Mouse (Mus musculus) CH12F3 (cell line): ENCODE results near the gene Stk10.

Experiments
- in situ Hi-C: fragments of 300-500 bp; cut with MboI; formaldehyde crosslinking; loops from 2 replicates; pipeline ENCODE4 v1.14.3; 2020; ENCODE audit warnings: low sequenced_read_pairs

Stk10 gene

DNA sequence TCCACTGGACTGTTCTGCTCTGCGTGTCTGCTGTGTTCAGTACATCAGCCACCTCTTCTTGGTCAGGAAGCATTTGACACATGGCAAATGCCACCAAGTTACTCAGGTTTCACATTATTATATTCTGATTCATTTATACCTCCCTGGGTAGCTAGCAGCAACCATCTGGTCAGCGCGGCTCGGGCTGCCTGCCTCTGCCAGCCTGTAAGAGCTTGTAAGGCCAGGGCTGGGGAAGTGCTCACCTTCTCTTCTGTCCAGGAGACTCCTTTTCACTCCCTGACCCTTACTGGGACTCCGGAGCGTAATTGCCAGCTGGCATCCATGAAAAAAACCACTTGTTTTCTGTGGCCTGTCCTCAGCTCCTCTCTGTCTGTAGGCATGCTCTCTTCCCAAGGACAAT is 16.1 kb downstream of the Stk10 start:
- in situ Hi-C loops, result no loop called here

- in situ Hi-C loops, result no loop called here
Measured at GRCm38 (mm10) chr11:32550102-32550501, 17.0 kb downstream of the Stk10 start.

DNA sequence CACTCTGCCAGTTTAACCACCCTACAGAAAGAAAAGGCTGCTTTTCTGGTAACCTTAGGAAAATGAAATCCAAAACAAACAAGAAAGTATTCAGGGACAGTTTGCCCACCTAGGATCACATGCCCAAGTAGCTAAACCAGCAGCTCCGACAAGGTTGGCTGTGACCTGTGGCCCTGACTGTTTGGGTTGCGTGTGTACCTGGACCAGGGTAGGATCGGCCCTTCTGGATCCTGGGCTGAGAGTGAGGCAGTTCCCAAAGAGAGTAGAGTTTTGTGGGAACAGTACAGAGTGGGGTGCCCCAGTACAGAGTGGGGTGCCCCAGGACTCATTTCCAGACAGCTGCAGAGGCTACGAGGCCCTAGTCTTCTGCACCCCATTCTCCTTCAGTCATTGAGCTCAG is 18.0 kb downstream of the Stk10 start:
- in situ Hi-C loops, result no loop called here

- in situ Hi-C loops, result no loop called here
Measured at GRCm38 (mm10) chr11:32551579-32552297, 18.6 kb downstream of the Stk10 start.

GRCm38 (mm10) chr11:32552401-32553090 is 19.4 kb downstream of the Stk10 start:
- in situ Hi-C loops, result no loop called here

DNA sequence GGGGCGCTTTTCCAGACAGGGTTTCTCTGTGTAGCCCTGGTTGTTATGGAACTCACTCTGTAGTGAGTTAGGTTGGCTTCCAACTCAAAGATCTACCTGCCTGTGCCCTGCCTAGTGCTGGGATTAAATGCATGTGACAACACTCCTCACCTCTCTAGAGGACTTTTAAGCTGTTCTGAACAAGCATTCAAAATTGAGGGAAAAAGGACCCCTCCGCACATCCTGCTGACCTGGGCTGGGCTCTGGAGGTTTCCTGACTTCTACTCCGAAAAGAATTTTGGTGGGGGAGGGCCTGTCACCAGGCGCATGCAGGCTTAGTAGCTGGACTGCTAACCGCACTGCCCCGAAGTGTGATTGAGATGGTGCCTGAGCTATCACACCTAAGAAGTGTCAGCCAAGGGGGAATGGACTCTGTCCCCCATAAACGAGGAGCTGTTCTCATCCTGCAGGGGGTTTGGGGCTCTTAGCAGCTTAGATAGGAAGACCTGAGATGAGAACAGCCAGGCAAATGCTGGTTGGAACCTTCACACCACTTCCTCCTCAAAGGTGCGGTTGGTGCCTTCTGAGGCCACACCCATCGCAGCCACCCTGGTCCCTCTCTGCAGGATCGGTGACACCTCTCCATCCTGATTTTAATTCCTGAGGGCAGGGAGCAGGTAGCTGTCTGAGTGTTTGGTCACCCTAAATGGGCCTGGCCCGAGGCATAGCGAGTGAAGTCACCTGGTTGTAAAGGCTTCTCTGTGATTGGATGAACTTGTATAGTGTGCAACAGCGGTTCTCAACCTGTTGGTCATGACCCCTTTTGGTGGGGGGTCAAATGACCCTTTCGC is 20.4 kb downstream of the Stk10 start:
- in situ Hi-C loops, result no loop called here

DNA sequence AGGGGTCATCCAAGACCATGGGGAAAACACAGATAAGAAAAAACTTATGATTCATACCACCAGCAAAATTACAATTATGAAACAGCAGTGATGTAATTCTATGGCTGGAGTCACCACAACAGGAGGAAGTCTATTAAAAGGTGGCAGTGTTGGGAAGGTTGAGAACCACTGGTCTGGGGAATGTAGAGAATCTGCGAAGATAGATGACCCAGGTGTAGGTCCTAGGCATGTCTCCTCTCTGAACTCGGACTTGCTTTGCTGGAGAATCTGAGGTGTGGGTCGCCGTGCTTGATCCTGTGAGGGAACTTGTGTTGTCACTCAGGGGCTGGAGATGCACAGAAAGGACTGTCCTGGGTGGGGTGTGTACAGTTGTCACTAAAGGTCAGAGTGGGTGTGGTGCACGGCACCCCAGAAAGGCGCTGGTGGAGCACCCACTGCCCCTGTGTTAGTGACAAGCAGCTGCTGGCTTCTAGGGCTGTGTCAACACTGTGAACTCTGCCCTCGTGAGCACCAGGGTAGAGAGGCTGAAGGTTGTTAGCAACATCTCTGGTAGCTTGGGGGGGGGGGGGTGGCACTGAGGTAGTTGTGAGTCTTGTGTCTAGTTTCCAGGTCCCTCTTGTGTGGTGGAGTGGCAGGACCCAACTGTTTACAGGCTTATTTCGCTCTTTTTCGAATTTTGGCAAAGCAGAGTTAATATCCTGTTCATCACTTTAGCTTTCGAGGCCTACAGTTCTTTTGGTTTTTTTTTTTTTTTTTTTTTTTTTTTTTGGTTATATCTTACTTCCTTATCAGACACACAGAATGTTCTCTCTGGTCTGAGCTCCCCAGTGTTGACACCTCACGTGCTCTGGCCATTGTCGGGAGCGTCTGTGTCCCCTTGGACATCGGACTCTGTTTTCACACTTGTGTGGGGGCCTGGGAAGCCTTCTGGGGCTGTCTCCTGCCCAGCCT is 21.3 kb downstream of the Stk10 start:
- in situ Hi-C loops, result no loop called here

DNA sequence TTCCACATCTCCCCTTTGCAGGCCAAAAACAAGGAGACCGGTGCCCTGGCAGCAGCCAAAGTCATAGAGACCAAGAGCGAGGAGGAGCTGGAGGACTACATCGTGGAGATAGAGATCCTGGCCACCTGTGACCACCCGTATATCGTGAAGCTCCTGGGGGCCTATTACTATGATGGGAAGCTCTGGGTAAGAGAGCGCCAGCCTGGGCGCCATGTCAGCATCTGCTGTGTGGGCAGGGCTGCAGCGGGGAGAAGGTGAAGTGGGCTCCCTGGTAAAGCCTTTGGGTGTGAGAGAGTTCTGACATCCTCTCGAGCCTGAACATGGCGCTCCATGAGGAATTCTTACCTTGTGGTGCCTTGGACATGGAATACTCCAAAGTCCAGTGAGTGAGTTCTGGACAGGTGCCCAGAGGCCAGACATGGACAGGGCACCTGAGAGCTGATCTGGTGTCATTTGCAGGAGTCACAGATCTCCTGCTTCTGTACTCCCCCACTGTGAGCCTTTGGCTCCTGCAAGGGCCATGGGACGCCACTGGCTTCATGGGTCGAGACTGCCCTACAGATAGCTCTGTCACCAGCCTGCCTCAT is 22.1 kb downstream of the Stk10 start:
- in situ Hi-C loops, result no loop called here

- in situ Hi-C loops, result no loop called here
Measured at GRCm38 (mm10) chr11:32556333-32556990, 23.4 kb downstream of the Stk10 start.

GRCm38 (mm10) chr11:32558026-32558425 is 24.9 kb downstream of the Stk10 start:
- in situ Hi-C loops, result no loop called here

GRCm38 (mm10) chr11:32558677-32559076 is 25.6 kb downstream of the Stk10 start:
- in situ Hi-C loops, result no loop called here

GRCm38 (mm10) chr11:32560015-32560770 is 27.1 kb downstream of the Stk10 start:
- in situ Hi-C loops, result no loop called here

DNA sequence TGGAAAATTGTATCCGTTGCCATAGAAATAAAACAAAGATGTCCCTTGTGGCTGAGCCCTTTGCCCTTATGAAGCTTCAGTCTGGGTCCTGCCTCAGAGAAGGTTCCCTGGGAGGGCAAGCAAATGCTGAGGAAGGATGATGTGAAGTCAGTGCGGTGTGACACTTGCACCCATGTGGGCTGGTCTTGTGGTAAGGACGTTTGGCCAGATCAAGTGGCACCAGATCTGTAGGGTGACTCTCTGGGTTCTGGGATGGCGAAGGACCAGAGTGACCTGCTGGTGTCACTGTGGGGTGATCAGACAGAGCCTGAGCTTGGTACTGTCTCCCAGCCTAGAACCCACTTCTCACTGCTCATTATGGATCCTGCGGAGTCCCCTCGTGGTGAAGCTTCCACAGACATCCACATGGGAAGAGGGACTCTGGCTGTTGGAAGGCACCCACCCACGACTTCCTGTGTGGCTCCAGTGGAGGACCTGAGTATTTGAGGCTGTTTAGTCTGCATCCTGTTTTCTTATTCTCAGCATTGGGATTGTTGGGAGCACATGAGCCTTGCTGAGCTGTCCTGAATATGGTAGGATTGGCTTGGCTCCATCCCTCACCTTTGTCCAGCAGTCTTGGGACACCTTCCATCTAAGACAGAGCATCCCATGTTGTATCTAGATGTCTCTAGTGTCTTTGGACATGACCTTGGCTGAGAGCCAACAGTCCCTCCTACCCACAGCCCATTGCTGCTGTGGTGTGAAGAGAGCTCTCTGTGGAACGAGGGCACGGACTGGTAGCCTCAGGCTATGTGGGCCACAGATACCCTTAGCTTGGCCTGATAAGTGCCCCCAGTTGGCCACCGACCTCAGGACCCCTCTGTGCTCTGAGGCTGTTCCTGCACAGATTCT is 28.6 kb downstream of the Stk10 start:
- in situ Hi-C loops, result no loop called here

- in situ Hi-C loops, result no loop called here
Measured at GRCm38 (mm10) chr11:32562706-32563105, 29.6 kb downstream of the Stk10 start.

- in situ Hi-C loops, result no loop called here
Measured at GRCm38 (mm10) chr11:32563660-32564059, 30.6 kb downstream of the Stk10 start.

DNA sequence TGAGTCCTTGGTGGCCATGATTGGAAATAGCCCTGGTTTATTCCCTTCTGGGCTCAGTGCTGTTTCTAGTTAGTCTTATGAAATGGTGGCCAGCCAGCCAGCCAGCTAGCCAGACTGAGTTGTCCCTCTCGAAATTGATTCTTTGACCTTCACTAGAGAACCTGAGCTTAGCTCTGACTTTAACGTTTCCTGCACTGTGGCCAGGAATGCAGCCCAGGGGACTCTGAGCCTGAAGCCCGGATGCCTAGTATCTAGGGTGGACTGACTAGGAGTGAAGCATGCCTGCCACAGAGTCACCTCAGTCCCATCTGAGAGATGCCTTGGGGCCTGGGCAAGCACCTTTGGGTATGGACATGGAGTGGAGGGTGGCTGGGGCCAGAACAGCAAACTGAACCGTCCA is 31.5 kb downstream of the Stk10 start:
- in situ Hi-C loops, result no loop called here

GRCm38 (mm10) chr11:32565088-32565487 is 32.0 kb downstream of the Stk10 start:
- in situ Hi-C loops, result no loop called here

DNA sequence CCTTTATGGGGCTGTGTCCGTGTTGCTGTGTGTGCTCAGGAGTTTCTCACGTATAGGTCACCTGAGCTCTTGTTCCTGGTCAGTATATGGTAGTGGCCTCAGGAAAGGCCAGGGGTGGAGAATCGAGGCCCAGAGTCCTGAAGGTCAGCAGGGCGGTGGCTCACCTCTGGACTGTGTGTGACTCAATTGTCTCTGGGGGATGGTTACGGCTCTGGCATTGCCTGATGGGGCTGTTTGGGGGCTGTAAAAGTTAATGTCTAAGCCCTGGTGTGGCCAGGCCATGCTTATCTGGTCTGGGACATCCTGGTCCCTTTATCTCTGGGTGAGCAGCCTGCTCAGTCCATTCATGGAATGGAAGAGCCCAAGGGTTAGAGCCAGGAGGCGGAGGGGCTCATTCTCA is 33.1 kb downstream of the Stk10 start:
- in situ Hi-C loops, result no loop called here
